Mouse (Mus musculus): ENCODE measurements around the gene Nrip3.

Gene Nrip3

DNA sequence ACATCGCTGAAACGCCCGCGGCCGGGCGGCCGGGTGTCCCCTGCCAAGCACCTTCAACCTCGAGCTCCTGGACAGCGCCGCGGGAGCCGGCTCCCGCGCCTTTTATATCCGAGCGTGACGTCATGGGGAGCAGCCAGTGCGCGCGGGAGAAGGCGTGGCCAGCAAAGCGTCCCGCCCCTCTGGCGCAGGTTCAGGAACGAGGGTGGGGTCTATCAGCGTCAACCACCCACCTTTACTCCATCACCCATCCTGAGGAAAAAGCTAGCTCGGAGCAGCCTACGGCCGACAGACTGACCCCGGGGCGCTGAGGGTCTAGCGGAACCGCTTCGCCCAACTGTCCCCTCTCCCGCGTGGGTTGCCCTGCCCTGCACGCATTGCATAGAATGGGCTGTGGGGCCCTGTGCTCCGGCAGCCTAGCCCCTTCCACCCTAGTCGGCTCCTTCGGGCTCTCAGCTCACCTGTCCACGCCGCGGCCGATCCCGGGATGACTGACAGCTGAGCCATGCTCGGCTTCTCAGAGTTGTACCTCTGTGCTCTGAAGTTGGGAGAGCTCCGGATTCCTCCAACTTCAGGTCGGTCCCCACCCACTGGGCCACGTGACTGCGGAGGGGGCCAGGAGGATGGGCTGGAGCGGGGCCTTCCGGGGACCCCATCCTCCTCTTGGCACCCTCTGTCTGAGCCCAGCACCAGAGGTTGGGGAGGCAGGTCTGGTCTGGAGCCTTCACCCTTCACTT is at the start of gene Nrip3:
Gene Nrip3, minus strand, starts transcription at position 556 of the 734 bp plus-strand sequence.
- DNase-seq (ENCODE audit: low read depth, low spot score), result peak; percentile 22

DNA sequence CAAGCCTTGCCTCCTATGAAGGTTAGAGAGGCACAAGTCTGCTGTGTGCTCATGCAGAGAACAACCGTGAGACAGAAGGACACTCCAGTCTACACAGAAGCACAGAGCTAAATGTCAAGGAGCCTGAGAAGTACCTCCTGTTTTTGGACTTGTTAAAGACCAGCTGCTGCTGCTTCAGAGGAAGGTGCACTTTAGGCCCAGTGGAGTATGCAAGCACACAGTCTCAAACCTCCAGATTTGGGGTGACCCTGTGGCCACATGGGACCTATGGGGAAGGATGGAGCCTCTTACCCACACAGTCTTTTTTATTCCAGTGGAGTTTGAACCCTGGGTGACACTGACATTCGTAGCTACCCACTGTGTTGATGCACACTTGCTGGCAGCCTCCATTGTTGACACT is 49.6 kb upstream of the Nrip3 start:
- DNase-seq (ENCODE audit: low read depth, low spot score), result no peak

DNA sequence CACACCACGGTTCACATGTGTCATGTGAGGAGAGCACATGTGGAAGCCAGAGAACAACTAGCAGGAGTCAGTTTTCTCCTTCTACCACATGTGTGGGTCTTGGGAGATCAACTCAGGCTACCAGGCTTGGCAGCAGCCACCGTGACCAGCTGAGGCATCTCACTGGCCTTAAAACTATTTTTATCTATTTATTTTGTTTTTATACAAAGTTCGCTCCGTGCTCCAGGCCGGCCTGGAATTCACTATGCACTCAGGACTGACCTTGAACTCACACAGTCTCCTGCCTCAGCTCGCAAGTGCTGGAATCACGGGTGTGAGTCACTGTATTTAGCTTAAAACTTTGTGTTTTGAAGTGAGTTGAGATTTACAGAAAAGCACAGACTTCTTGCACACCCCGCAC is 45.1 kb upstream of the Nrip3 start:
- DNase-seq (ENCODE audit: low read depth, low spot score), result no peak

DNA sequence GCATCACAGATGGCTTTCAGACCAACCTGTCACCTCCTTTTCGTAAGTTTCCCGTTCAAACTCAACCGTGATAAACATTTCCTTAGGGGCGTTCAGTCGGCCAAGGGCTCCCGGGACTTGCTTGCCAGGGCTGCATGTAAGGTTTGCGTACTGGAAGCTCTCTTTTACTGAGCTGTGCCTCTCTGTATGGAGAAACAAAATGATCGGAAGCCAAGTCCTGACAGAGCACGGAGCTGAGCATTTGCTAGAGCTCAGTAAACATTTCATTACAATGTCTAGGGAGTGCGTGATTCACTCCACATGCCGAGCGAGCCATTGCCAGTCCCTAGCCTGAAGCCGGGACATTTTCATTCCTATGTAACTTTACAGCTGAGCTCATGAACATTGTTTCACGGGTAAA is 43.5 kb upstream of the Nrip3 start:
- no peak for DNase-seq (ENCODE audit: low read depth, low spot score)

DNA sequence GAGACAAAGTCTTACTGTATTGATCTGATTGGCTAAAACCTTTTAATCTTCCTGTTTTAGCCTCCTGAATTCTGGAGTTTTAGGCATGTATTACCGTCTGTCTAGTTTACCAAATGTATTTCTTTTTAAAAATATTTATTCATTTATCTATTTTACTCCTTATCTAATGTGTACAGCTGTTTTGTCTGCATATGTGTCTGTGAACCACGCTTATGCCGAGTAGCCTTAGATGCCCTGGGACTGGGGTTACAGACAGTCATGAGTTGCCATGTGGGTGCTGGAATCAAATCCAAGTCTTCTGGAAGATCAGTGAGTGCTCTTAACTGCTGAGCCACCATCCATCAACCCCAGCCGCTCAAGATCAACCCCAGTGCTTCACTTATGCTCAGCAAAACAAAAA is 36.8 kb upstream of the Nrip3 start:
- DNase-seq (ENCODE audit: low read depth, low spot score), result no peak

DNA sequence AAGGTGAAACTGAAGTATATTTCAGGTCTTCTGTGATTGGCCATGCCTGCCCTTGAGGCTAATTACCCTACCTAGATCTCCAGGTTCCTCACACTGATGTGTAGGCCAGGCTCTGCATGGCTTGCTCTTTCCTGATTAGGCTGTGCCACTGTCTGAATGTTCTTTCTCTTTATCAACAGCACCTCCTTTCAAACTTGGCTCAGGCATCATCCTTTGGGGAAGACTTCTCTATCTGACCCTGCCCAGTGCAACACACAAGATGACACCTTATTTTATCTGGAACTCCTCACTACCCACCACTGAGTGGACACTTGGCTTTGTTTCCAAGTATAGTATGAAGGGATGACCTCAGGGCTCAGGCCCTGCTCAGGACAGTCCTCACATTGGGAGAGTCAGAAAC is 36.1 kb upstream of the Nrip3 start:
- DNase-seq (ENCODE audit: low read depth, low spot score), result no peak

DNA sequence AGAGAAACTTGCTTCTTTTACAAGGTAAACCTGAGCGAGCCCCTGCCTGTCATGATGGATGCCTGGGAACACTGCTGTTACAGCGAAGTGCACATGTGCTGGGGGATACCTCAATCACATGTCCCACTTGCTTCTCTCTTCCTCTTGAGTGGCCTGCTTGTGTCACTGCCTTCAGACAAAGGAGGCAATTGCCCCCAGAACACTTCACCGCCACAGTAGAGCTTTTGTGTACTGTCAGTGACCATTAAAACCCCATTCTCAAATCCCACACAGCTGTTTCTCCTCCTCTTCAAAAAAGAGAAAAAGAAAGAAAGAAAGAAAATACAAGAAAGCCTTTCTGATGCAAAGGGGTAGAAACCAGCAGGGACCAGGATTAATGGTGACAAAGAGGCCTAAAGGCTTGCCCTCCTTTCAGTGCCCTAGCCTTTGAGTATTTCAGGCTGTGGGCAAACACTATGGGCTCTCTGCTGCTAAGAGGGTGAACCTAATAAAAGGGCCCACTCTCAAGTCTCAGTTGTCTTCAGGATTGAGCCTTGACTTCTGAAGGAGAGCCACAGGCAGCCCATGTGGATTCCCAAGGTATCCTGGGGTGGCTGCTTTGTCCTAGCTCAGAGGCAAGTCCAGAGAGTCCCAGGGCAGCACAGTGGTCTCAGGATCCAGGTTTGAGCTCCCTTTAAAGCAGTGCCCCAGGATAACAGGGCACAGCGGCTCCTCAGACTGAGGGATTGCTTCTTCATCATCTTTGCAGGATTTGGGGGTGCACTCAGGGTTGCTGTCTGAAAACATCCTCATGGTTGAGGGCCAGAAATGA is 31.7 kb upstream of the Nrip3 start:
- DNase-seq (ENCODE audit: low read depth, low spot score), result no peak

DNA sequence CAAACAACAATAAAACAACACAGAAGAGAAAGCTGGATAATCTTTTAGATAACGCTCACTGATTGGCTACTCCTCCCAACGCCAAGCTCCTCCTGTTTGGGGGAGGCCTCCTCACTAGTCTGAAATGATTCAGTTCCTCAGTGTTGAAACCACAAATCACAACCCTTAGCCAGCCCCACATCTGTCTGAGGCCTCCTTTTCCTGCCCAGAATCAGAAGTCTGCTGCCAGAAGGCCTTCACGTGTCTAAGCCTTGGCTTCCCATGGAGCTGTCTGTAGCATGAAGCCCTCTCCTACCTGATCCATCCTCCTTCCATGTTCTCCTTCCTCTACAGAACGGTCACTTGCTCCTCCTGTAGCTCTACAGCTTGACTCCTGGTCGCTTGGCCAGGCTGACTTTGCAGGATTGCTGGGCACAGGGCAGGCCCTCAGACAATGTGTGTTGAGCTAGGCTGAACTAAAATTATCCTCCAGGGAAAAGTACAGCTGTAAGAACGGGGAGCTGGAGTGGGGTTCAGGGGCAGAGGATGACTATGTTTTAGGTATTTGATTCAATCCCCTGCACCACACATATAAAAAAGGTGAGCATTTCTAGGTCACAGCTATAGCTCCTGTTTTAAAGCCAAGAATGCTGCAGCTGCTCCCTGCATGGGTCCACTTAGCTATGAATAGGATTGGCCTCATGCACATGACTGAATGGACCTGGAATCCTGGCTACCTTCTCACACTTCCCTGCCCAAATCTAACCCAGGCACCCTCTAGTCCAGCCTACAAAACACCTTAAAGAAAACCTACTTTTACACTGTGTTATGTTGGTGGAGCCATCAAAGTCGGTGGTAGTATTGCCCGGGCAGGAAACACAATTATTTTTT is 26.0 kb upstream of the Nrip3 start:
- DNase-seq (ENCODE audit: low read depth, low spot score), result no peak

DNA sequence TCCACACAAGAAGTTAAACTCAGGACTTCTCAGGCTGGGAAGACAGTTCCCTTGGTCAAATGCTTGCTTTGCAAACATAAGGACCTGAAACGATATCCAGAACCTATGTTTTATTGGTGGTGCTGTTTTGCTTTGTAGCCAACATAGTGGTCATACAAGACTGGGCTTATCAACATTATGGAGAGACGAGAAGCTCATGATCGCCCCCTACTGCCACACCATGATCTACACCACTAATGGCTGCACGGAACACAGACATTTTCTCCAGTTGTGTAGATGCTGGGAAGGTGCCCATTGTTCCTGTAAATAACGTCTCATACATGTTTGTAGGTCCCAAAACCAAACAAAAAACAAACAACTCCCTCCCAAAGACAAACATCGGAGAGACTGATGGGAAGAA is 23.0 kb upstream of the Nrip3 start:
- DNase-seq (ENCODE audit: low read depth, low spot score), result no peak

DNA sequence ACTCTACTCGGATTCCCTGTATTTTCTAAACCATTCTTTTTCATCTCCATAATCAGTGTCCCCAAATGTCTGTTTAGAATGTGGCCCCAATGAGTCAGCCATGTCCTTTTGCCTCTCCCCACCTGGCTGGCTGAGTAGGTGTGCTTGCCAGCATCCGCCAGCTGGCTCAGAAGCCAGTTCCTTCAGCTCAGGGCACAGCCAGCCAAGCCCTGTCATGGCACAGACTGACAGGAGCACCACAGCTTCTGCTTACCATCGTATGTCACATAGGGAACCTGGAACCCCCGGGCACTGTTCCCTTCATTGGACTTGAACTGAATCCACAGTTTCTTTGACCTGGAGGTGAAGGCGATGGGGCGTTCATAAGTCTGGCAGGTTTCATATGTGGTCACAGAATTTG is 22.5 kb upstream of the Nrip3 start:
- DNase-seq (ENCODE audit: low read depth, low spot score), result no peak

DNA sequence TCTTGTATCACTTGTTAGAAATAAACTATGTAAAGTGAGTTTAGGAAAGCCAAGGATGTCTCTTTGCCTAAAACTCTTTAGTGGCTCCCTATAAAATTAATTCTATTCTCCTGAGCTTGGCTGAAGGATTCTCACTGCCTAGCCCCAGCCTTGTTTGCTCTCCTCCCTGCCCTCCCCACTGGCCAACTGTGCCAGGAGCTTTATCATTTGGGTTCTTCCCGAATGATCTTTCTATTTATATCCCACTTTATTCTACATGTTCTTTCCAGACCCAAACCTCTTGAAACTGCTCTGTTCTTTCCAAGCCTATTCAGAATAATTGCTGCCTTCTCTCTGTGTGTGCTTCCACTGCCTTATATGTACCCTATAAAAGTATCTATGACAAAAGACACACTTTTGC is 21.7 kb upstream of the Nrip3 start:
- DNase-seq (ENCODE audit: low read depth, low spot score), result no peak

DNA sequence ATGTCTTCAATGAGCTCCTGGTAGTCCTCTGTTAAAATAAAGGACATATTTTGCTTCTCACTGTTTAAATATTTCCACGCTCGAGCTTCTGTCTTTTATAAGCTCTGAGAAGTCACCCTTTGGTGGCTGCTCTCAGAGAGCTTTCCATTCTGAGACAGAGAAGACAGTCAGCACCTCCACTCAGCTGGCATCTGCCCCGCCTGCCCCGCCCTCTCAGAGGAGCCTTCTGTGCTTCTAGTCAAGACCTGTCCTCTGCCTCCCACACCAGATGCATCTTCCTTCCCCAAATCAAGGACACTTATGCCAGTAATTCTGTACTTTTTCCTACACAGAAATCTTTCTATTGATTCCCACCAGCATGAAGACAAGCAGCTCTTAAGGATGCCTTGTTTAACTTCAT is 18.8 kb upstream of the Nrip3 start:
- DNase-seq (ENCODE audit: low read depth, low spot score), result no peak

DNA sequence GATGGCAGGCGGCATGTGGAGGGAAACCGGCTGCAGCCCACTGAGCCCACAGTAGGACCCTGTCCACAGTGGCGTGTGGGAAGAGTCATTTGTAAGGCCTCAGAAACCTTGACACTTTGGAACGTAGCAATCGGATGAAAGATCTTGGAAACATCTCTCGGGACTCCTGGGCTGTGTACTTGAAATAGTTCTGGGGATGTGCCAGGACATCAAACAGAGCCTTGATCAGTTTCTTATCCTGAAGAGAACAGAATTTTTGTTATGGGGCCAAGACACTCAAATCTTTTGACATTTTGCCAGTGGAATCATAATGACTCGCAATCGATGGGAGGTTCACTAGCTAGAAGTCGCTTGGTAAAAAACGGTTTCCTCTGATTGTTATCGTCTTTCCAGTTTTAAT is 17.3 kb upstream of the Nrip3 start:
- no peak for DNase-seq (ENCODE audit: low read depth, low spot score)

DNA sequence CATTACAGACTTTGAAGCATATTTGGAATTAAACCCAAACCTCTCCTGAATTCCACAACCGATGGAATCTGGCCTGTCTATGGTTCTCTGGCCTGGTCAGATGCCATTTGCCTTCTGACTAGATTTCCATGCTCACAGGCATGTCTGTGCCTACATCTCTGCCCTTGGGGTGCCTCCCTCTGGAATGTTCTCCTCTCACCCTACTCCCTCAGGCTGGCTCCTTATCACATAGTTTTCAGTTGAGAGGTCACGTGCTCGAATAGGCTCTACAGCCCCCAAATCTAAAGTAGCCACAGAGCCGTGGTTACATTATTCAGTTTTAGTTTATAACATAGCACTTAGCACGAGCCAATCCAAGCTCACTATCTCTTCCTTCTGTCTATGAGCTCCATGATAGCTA is 13.7 kb upstream of the Nrip3 start:
- no peak for DNase-seq (ENCODE audit: low read depth, low spot score)

DNA sequence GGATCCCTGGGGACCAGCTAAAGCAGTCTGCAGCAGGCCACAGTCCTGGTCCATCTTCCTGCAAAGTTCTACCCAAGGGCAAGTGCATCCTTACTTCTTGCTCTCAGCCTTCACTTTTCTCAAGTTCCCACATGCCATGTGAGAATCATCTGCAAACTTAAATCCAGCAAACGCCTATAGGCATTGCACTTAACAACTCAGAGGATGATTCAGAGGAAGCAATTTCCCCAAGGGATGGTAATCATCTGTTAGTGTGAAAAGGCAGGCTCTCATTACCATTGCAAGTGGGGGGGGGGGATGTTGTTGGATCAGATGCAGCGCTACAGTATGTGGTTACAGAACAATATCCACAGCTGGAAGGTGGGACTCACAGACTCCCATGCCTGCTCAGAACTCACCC is 12.7 kb upstream of the Nrip3 start:
- DNase-seq (ENCODE audit: low read depth, low spot score), result no peak

DNA sequence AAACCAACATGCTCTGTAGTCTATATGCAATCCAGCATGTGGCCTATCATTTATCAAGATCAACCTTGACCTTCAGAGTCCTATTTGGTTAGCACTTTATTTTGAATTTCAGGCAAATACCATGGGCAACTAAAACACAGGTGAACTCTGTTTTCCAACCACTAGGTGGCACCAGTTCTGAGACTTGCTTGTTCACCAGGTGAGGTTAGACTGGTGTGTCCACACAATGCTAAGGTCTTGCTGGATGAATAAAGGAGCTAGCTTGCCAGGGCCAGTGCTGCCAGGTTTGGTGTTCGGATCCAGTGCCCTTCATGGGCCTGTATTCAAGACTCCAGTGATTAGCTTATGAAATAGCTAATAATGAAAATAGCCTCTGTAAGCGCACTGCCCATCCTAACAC is 10.9 kb upstream of the Nrip3 start:
- peak; percentile 27 for DNase-seq (ENCODE audit: low read depth, low spot score)

DNA sequence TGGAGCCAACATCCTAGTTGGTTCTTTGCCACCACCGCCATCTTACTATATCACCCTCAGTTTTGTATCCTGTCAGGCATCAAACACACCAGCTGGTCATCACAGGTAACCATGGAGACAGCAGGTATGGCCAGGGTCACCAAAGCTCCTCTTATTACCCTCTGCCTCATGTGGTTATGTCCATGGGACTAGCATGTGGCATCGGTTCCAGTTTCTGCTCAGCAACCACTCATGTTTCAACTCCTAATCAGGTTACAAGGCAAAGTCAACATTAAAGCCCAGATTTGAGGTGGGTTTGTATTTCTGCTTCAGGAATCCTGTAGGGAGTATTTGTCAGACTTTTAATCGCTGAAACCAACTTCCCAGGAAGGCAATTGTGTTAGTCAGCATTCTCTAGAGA is 9.0 kb upstream of the Nrip3 start:
- DNase-seq (ENCODE audit: low read depth, low spot score), result no peak

DNA sequence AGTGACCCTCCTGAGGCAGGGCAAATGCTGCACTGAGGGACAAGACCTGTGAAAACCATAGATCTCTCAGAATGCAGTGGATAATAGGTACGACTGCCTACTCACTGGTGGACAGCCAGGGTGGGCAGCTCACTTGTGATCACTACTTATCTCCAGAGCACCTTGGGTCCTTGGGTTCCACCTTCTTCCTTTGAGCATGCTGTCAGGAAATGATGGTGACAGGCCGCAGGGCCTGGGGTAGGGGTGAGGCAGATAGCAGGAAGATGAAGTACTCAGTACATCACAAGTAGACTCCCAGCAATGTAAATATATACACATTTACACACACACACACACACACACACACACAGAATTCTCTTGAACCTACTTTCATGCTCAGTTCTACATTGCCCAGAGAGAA is 6.0 kb upstream of the Nrip3 start:
- no peak for DNase-seq (ENCODE audit: low read depth, low spot score)

DNA sequence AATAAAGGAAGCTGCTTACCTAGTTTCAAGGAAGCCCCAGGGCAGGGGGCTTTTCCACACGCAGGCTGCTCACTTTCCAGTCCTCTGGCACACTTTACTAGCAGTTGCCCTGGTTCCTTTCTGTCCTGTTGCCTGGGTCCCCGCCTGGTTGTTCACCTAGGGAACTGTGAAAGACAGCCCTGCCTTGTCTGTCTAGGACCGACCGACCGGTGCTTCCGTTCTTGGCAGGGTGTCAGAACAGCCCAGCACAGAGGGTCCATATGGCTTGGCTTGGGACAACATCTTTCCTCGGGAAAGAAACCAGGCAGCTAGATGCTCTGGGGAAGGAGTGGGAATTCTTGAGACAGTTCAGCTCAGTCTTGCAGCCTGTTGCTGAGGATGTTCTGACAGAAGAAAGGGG is 1.5 kb upstream of the Nrip3 start:
- no peak for DNase-seq (ENCODE audit: low read depth, low spot score)

DNA sequence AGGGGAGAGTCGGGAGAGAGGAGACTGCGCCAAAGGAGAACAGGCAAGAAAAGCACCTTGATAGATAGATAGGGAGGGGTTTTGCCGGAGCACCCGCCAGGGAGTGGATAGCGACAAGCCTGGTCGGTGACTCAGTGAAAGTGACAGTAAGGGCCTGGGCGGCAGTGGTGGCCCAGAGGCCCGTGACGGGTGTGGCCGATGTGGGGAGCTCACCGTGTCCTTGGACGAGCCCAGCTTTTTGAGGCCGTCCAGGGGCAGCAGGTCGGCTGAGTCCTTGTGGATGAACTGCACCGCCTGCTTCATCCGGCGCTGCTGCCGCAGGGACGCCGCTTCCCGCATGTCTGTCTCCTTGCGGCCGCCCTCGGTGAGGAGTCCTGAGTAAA is 747 bp downstream of the Nrip3 start:
- DNase-seq (ENCODE audit: low read depth, low spot score), result no peak

DNA sequence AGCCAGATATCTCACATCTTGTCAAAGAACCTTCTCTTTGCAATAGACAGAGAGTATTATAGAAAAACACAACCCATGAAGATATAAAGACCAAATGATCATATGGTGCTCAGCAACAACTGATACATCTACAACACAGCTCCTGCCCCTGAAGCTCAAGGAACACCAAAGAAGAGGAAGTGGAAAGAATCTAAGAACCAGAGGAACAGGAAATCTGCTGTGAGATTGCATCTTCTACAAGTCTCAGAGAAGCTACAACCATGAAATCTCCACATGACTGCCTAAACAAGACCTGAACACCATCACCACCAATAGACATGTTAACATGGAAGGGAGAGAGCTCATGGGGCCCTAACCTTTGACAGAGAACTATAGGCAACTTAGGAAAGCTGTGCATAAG is 9.6 kb downstream of the Nrip3 start:
- DNase-seq (ENCODE audit: low read depth, low spot score), result no peak

DNA sequence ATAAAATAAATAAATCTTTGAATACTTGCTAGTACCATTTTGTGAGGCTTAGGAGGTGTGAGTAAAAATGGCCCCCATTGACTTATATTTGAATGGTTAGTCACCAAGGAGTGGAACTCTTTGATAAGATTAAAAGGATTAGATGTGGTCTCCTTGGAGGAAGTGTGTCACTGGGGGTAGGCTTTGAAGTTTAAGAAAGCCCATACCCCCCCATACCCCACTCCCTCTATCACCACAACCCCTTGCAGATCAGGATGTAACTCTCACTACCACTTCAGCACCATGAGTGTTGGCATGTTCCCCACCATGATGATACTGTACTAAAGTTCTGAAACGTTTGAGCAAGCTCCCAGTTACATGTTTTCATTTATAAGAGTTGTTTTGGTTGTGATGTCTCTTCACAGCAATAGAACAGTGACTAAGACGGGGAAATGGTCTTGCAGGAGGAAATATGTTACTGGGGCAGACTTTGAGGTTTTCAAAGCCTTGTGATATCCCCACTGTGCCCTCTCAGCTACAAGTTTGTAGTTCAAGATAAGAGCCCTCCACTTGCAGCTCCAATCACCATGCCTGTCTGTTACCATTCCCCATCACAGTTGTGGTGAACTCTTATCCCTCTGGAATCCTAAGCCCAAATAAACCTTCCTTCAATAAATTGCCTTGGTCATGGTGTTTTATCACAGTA is 13.0 kb downstream of the Nrip3 start:
- no peak for DNase-seq (ENCODE audit: low read depth, low spot score)
